Mouse (Mus musculus): ENCODE results near the gene Atg9b. TPM values are rescaled to one million over a fixed set of nuclear protein-coding genes. Genes with fewer than 3 reads are reported as not detected.

Gene Atg9b
- polyA plus RNA-seq, 1 experiment, result 0.39 TPM

- no peak overlapping the region for H3K4me3 ChIP-seq (ENCODE audit: insufficient read depth, low read length)
- peaks cover 29% of the 10 kb centered on the region for H3K4me1 ChIP-seq (ENCODE audit: control insufficient read depth, insufficient read depth, low read length)
- H3K27ac ChIP-seq (ENCODE audit: insufficient read depth, low read depth, low read length), result peak overlapping the region; percentile 20
- TF ChIP-seq CTCF (IDR thresholded peaks at IDR 0.05; ENCODE audit: low read depth, low read length) (no peak), POLR2A (IDR thresholded peaks at IDR 0.05; ENCODE audit: borderline replicate concordance, low read depth, low read length) (no peak)
Measured at GRCm38 (mm10) chr5:24384407-24384806, 7.5 kb downstream of the Atg9b start.

GRCm38 (mm10) chr5:24383026-24383859, 8.7 kb downstream of the Atg9b start:
- Histone ChIP-seq H3K27ac (ENCODE audit: insufficient read depth, low read depth, low read length) (no peak overlapping the region), H3K4me1 (ENCODE audit: control insufficient read depth, insufficient read depth, low read length) (peaks cover 23% of the 10 kb centered on the region), H3K4me3 (ENCODE audit: insufficient read depth, low read length) (peak overlapping the region; percentile 28)
- TF ChIP-seq POLR2A (IDR thresholded peaks at IDR 0.05; ENCODE audit: borderline replicate concordance, low read depth, low read length) (no peak), CTCF (IDR thresholded peaks at IDR 0.05; ENCODE audit: low read depth, low read length) (no peak; the same call in 1 of the 2 replicates)

GRCm38 (mm10) chr5:24381988-24382387, 10.0 kb downstream of the Atg9b start:
- TF ChIP-seq POLR2A (IDR thresholded peaks at IDR 0.05; ENCODE audit: borderline replicate concordance, low read depth, low read length) (no peak), CTCF (IDR thresholded peaks at IDR 0.05; ENCODE audit: low read depth, low read length) (no peak)
- peaks cover 23% of the 10 kb centered on the region for H3K4me1 ChIP-seq (ENCODE audit: control insufficient read depth, insufficient read depth, low read length)
- H3K27ac ChIP-seq (ENCODE audit: insufficient read depth, low read depth, low read length), result no peak overlapping the region
- H3K4me3 ChIP-seq (ENCODE audit: insufficient read depth, low read length), result no peak overlapping the region

- H3K4me1 ChIP-seq (ENCODE audit: control insufficient read depth, insufficient read depth, low read length), result peaks cover 18% of the 10 kb centered on the region
- no peak overlapping the region for H3K4me3 ChIP-seq (ENCODE audit: insufficient read depth, low read length)
- TF ChIP-seq POLR2A (IDR thresholded peaks at IDR 0.05; ENCODE audit: borderline replicate concordance, low read depth, low read length), result no peak
- TF ChIP-seq CTCF (IDR thresholded peaks at IDR 0.05; ENCODE audit: low read depth, low read length), result no peak
- no peak overlapping the region for H3K27ac ChIP-seq (ENCODE audit: insufficient read depth, low read depth, low read length)
Measured at GRCm38 (mm10) chr5:24381486-24381885, 10.5 kb downstream of the Atg9b start.

GRCm38 (mm10) chr5:24380499-24380898, 11.4 kb downstream of the Atg9b start:
- Histone ChIP-seq H3K4me1 (ENCODE audit: control insufficient read depth, insufficient read depth, low read length) (peaks cover 14% of the 10 kb centered on the region), H3K4me3 (ENCODE audit: insufficient read depth, low read length) (no peak overlapping the region)
- no peak for TF ChIP-seq POLR2A (IDR thresholded peaks at IDR 0.05; ENCODE audit: borderline replicate concordance, low read depth, low read length)
- no peak for TF ChIP-seq CTCF (IDR thresholded peaks at IDR 0.05; ENCODE audit: low read depth, low read length)

GRCm38 (mm10) chr5:24379501-24379900, 12.4 kb downstream of the Atg9b start:
- Histone ChIP-seq H3K4me3 (ENCODE audit: insufficient read depth, low read length) (no peak overlapping the region), H3K27ac (ENCODE audit: insufficient read depth, low read depth, low read length) (no peak overlapping the region), H3K4me1 (ENCODE audit: control insufficient read depth, insufficient read depth, low read length) (peaks cover 9% of the 10 kb centered on the region)
- TF ChIP-seq CTCF (IDR thresholded peaks at IDR 0.05; ENCODE audit: low read depth, low read length), result no peak
- TF ChIP-seq POLR2A (IDR thresholded peaks at IDR 0.05; ENCODE audit: borderline replicate concordance, low read depth, low read length), result no peak

More at GRCm38 (mm10) chr5:24380499-24380898, 11.4 kb downstream of the Atg9b start:
- no peak overlapping the region for H3K27ac ChIP-seq (ENCODE audit: insufficient read depth, low read depth, low read length)

DNA sequence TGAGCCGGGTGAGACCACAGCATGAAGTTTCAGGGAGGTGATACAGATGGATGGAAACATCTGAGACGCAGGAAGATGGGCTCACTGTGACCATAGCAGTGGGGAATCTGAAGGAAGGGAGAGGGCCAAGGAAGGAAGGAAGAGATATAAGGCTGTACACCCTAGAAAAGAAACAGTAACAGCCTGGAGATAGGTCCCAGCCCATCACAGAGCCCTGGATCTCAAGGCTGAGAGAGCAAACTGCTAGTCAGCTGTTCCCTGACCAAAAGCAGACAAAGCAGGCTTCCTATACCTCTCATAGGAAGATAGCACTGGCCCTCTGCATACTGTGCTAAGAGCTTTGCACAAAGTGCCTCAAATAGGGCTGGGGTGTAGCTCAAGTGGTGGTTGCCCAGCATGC, 13.2 kb downstream of the Atg9b start:
- no peak overlapping the region for H3K4me3 ChIP-seq (ENCODE audit: insufficient read depth, low read length)
- peaks cover 2% of the 10 kb centered on the region for H3K4me1 ChIP-seq (ENCODE audit: control insufficient read depth, insufficient read depth, low read length)
- H3K27ac ChIP-seq (ENCODE audit: insufficient read depth, low read depth, low read length), result no peak overlapping the region
- TF ChIP-seq POLR2A (IDR thresholded peaks at IDR 0.05; ENCODE audit: borderline replicate concordance, low read depth, low read length) (no peak), CTCF (IDR thresholded peaks at IDR 0.05; ENCODE audit: low read depth, low read length) (no peak)

DNA sequence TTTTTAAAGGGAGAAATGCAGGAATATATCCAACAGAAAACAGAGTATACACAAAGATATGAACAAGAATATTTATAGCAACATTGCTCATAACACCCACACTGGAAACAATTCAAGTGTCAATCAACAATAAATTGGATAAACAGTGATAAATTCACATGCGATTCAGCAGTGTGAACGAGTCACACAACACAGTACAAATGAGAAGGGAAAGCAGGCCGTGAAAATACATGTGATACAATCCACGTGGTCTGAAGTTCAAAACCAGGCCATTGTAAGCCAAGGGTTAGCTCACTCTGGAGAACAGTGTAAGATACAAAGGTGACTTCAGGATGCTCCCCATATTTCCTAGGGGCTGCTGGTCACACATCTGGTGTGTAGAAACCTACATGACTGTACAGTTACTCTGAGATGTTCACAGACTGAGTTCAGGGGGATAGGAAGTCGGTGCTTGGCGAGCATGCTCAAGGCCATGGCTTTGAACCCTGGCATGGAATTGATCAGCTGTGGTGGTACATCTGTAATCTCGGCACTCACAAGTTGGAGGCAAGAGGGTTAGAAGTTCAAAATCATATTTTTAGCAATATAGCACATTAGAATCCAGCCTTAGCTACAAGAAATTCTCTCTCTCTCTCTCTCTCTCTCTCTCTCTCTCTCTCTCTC, 17.1 kb downstream of the Atg9b start:
- Histone ChIP-seq H3K4me1 (ENCODE audit: control insufficient read depth, insufficient read depth, low read length) (no peaks in the 10 kb centered on the region), H3K4me3 (ENCODE audit: insufficient read depth, low read length) (no peak overlapping the region)
- TF ChIP-seq CTCF (IDR thresholded peaks at IDR 0.05; ENCODE audit: low read depth, low read length) (no peak), POLR2A (IDR thresholded peaks at IDR 0.05; ENCODE audit: borderline replicate concordance, low read depth, low read length) (no peak)

GRCm38 (mm10) chr5:24374216-24374615, 17.7 kb downstream of the Atg9b start:
- TF ChIP-seq CTCF (IDR thresholded peaks at IDR 0.05; ENCODE audit: low read depth, low read length), result no peak
- no peak for TF ChIP-seq POLR2A (IDR thresholded peaks at IDR 0.05; ENCODE audit: borderline replicate concordance, low read depth, low read length)
- Histone ChIP-seq H3K27ac (ENCODE audit: insufficient read depth, low read depth, low read length) (no peak overlapping the region), H3K4me1 (ENCODE audit: control insufficient read depth, insufficient read depth, low read length) (no peaks in the 10 kb centered on the region), H3K4me3 (ENCODE audit: insufficient read depth, low read length) (no peak overlapping the region)

More for the DNA sequence above, 17.1 kb downstream of the Atg9b start:
- no peak overlapping the region for H3K27ac ChIP-seq (ENCODE audit: insufficient read depth, low read depth, low read length)

DNA sequence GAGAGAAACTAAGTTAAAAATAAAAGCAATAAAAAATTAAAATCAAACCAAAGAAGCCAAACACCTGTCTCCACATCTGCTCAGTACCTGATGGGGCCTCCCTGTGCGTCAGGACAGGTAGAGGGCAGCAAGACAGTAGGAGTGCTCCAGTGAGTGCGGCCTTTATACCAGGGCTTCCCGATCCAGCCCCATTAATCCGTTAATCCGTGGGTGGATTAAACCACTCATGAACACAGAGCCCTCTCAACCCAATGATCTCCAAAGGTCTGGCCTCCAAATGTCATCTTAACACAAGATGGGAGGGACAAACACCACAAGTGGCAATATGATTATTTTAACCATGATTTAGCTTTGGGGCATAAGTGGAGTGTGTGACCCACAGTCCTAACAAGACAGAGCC, 18.1 kb downstream of the Atg9b start:
- H3K27ac ChIP-seq (ENCODE audit: insufficient read depth, low read depth, low read length), result no peak overlapping the region
- H3K4me3 ChIP-seq (ENCODE audit: insufficient read depth, low read length), result no peak overlapping the region
- H3K4me1 ChIP-seq (ENCODE audit: control insufficient read depth, insufficient read depth, low read length), result no peaks in the 10 kb centered on the region
- no peak for TF ChIP-seq POLR2A (IDR thresholded peaks at IDR 0.05; ENCODE audit: borderline replicate concordance, low read depth, low read length)
- TF ChIP-seq CTCF (IDR thresholded peaks at IDR 0.05; ENCODE audit: low read depth, low read length), result no peak
